Mouse (Mus musculus) leukemia stem cell, adult 10-12 weeks (primary cell): Measurements from ENCODE around the gene Tbc1d24. TPM values are rescaled to one million over a fixed set of nuclear protein-coding genes. Genes with fewer than 3 reads are reported as not detected.

Experiments used
- polyA plus RNA-seq: library from polyadenylated mRNA; stranded (reverse); fragments of >175 nt; gene quantifications from 2 replicates; pipeline ENCODE4 v1.2.3, GENCODE M21; 2012; ENCODE audit warnings: low replicate concordance

The Tbc1d24 gene
- 4.3 and 11.2 TPM in 2 replicates for polyA plus RNA-seq

GRCm38 (mm10) chr17:24205284-24205888, at the start of gene Tbc1d24:
TSS of gene Tbc1d24 (minus strand) at chr17:24205562.

GRCm38 (mm10) chr17:24251320-24252069, 46.1 kb upstream of the Tbc1d24 start, which contains the start of gene Ccnf:
TSS of gene Ccnf (minus strand) at chr17:24251484.

GRCm38 (mm10) chr17:24220435-24221411, 15.4 kb upstream of the Tbc1d24 start, which contains the start of gene Tedc2:
TSS of gene Tedc2 (minus strand) at chr17:24220851.

GRCm38 (mm10) chr17:24209043-24209915, 3.9 kb upstream of the Tbc1d24 start, which contains the start of gene Ntn3:
TSS of gene Ntn3 (minus strand) at chr17:24209531.

GRCm38 (mm10) chr17:24169317-24170065, 35.9 kb downstream of the Tbc1d24 start, which contains the start of gene Atp6v0c:
TSS of gene Atp6v0c (minus strand) at chr17:24169702.

GRCm38 (mm10) chr17:24163176-24163962, 42.0 kb downstream of the Tbc1d24 start, which contains the start of gene Amdhd2:
TSS of gene Amdhd2 (minus strand) at chr17:24163766.

GRCm38 (mm10) chr17:24150824-24151223, 54.5 kb downstream of the Tbc1d24 start, which contains the start of gene Pdpk1:
TSS of gene Pdpk1 (minus strand) at chr17:24150924.

Other genes starting within 250 kb of the Tbc1d24 start
- gene Prss30, start 225.0 kb downstream of the Tbc1d24 start, polyA plus RNA-seq: 0.43 TPM in 1 of 2 replicates, not detected in the other
- not detected in 2 replicates for gene Prss22, start 207.5 kb downstream of the Tbc1d24 start, polyA plus RNA-seq
- not detected in 2 replicates for gene Prss27, start 167.4 kb downstream of the Tbc1d24 start, polyA plus RNA-seq
- gene Kctd5, start 132.1 kb downstream of the Tbc1d24 start, polyA plus RNA-seq: 33.7 and 45.0 TPM in 2 replicates
- 36.7 and 219 TPM in 2 replicates for gene Pdpk1, start 54.6 kb downstream of the Tbc1d24 start, polyA plus RNA-seq
- 41.0 and 42.5 TPM in 2 replicates for gene Amdhd2, start 41.8 kb downstream of the Tbc1d24 start, polyA plus RNA-seq
- 55.4 and 483 TPM in 2 replicates for gene Atp6v0c, start 35.9 kb downstream of the Tbc1d24 start, polyA plus RNA-seq
- 0.67 and 1.5 TPM in 2 replicates for gene Ntn3, start 4.0 kb upstream of the Tbc1d24 start, polyA plus RNA-seq
- gene Tedc2, start 15.3 kb upstream of the Tbc1d24 start, polyA plus RNA-seq: 20.8 and 26.4 TPM in 2 replicates
- 65.1 and 76.8 TPM in 2 replicates for gene Ccnf, start 45.9 kb upstream of the Tbc1d24 start, polyA plus RNA-seq
- gene Abca17, start 145.5 kb upstream of the Tbc1d24 start, polyA plus RNA-seq: not detected in 2 replicates
- 33.9 and 35.9 TPM in 2 replicates for gene Abca3, start 146.4 kb upstream of the Tbc1d24 start, polyA plus RNA-seq
- 278 and 467 TPM in 2 replicates for gene Rnps1, start 209.0 kb upstream of the Tbc1d24 start, polyA plus RNA-seq
- gene Eci1, start 221.1 kb upstream of the Tbc1d24 start, polyA plus RNA-seq: 47.6 and 50.3 TPM in 2 replicates
- gene Dnase1l2, start 237.5 kb upstream of the Tbc1d24 start, polyA plus RNA-seq: 0.41 TPM in 1 of 2 replicates, not detected in the other